Mouse (Mus musculus): ENCODE results near the gene Bsn. TPM values are rescaled to one million over a fixed set of nuclear protein-coding genes. Genes with fewer than 3 reads are reported as not detected.

Bsn gene
- polyA plus RNA-seq, 1 experiment, result 0.44 TPM

- DNase-seq (ENCODE audit: low spot score), result no peak
Measured at GRCm38 (mm10) chr9:108054331-108055040, 135.7 kb downstream of the Bsn start.

- DNase-seq (ENCODE audit: low spot score), result no peak
Measured at GRCm38 (mm10) chr9:108053665-108054225, 136.4 kb downstream of the Bsn start.

GRCm38 (mm10) chr9:108052885-108053664 is 137.1 kb downstream of the Bsn start, which contains the start of gene Amigo3:
Amigo3 (plus strand) TSS chr9:108053159.
- peak; percentile 86 for DNase-seq (ENCODE audit: low spot score)

GRCm38 (mm10) chr9:108052411-108052810 is 137.8 kb downstream of the Bsn start:
- DNase-seq (ENCODE audit: low spot score), result no peak

GRCm38 (mm10) chr9:108051931-108052220 is 138.3 kb downstream of the Bsn start:
- DNase-seq (ENCODE audit: low spot score), result no peak

GRCm38 (mm10) chr9:108051184-108051930 is 138.8 kb downstream of the Bsn start:
- no peak for DNase-seq (ENCODE audit: low spot score)

- no peak for DNase-seq (ENCODE audit: low spot score)
Measured at GRCm38 (mm10) chr9:108049561-108050251, 140.5 kb downstream of the Bsn start.

- peak; percentile 84 for DNase-seq (ENCODE audit: low spot score)
Measured at GRCm38 (mm10) chr9:108049016-108049455, 141.1 kb downstream of the Bsn start, which contains the start of gene Gmppb. Gmppb (plus strand) TSS chr9:108049242.

- DNase-seq (ENCODE audit: low spot score), result peak; percentile 41
Measured at GRCm38 (mm10) chr9:108048566-108048955, 141.6 kb downstream of the Bsn start.

GRCm38 (mm10) chr9:108047601-108048565 is 142.3 kb downstream of the Bsn start:
- no peak for DNase-seq (ENCODE audit: low spot score)

GRCm38 (mm10) chr9:108046582-108046981 is 143.6 kb downstream of the Bsn start:
- DNase-seq (ENCODE audit: low spot score), result no peak

Other genes with a start within 250 kb of the Bsn start
- 0.59 and 1.1 TPM in 2 replicates for gene Traip, start 240.2 kb downstream of the Bsn start, polyA plus RNA-seq (2012; rRNA removed)
- gene Uba7, start 214.9 kb downstream of the Bsn start, polyA plus RNA-seq (2012; rRNA removed), result 62.1 and 75.1 TPM in 2 replicates
- 0.19 and 0.39 TPM in 2 replicates for gene Gm20661, start 207.3 kb downstream of the Bsn start, polyA plus RNA-seq (2012; rRNA removed)
- gene Inka1, start 204.5 kb downstream of the Bsn start, polyA plus RNA-seq (2012; rRNA removed), result 8.6 and 11.0 TPM in 2 replicates
- gene Cdhr4, start 197.9 kb downstream of the Bsn start, polyA plus RNA-seq (2012; rRNA removed), result 0.80 and 0.93 TPM in 2 replicates
- gene Gm20662, start 194.0 kb downstream of the Bsn start, polyA plus RNA-seq (2012; rRNA removed), result 2.1 and 2.5 TPM in 2 replicates
- 84.3 and 90.7 TPM in 2 replicates for gene Ip6k1, start 187.9 kb downstream of the Bsn start, polyA plus RNA-seq (2012; rRNA removed)
- gene Gmppb, start 141.1 kb downstream of the Bsn start, polyA plus RNA-seq (2012; rRNA removed), result 18.8 and 23.9 TPM in 2 replicates
- 2.3 and 2.6 TPM in 2 replicates for gene Amigo3, start 137.2 kb downstream of the Bsn start, polyA plus RNA-seq (2012; rRNA removed)
- gene Mst1, start 109.9 kb downstream of the Bsn start, polyA plus RNA-seq (2012; rRNA removed), result 5.6 and 6.2 TPM in 2 replicates
- gene Rnf123, start 107.0 kb downstream of the Bsn start, polyA plus RNA-seq (2012; rRNA removed), result 54.6 and 60.6 TPM in 2 replicates
- gene Apeh, start 95.8 kb downstream of the Bsn start, polyA plus RNA-seq (2012; rRNA removed), result 58.4 and 64.1 TPM in 2 replicates
- gene Dag1, start 73.6 kb upstream of the Bsn start, polyA plus RNA-seq (2012; rRNA removed), result 38.3 and 71.9 TPM in 2 replicates
- gene Nicn1, start 100.0 kb upstream of the Bsn start, polyA plus RNA-seq (2012; rRNA removed), result 32.8 and 39.3 TPM in 2 replicates
- 34.0 and 35.5 TPM in 2 replicates for gene Amt, start 106.5 kb upstream of the Bsn start, polyA plus RNA-seq (2012; rRNA removed)
- 304 and 339 TPM in 2 replicates for gene Rhoa, start 115.7 kb upstream of the Bsn start, polyA plus RNA-seq (2012; rRNA removed)
- gene Tcta, start 115.8 kb upstream of the Bsn start, polyA plus RNA-seq (2012; rRNA removed), result 80.0 and 107 TPM in 2 replicates
- 703 and 735 TPM in 2 replicates for gene Gpx1, start 148.5 kb upstream of the Bsn start, polyA plus RNA-seq (2012; rRNA removed)
- gene Usp4, start 157.5 kb upstream of the Bsn start, polyA plus RNA-seq (2012; rRNA removed), result 64.1 and 77.6 TPM in 2 replicates
- gene 1700102P08Rik, start 202.4 kb upstream of the Bsn start, polyA plus RNA-seq (2012; rRNA removed), result 0.22 and 0.39 TPM in 2 replicates
- 0.06 TPM in 2 replicates for gene Ccdc36, start 238.1 kb upstream of the Bsn start, polyA plus RNA-seq (2012; rRNA removed)
- not detected in 2 replicates for gene BC048562, start 246.1 kb upstream of the Bsn start, polyA plus RNA-seq (2012; rRNA removed)

Data from urinary bladder, adult 2 months (tissue).